Mouse (Mus musculus): Measurements from ENCODE around the gene Nxpe3. TPM values are rescaled to one million over a fixed set of nuclear protein-coding genes. Genes with fewer than 3 reads are reported as not detected.
"Not testable (repeated sequence)": the region's sequence is repeated elsewhere in the genome, so short reads cannot be mapped to it uniquely, and the experiment has no call there.

Nxpe3 gene
- polyA plus RNA-seq, 1 experiment from 2014 or later: 0.95 TPM

DNA sequence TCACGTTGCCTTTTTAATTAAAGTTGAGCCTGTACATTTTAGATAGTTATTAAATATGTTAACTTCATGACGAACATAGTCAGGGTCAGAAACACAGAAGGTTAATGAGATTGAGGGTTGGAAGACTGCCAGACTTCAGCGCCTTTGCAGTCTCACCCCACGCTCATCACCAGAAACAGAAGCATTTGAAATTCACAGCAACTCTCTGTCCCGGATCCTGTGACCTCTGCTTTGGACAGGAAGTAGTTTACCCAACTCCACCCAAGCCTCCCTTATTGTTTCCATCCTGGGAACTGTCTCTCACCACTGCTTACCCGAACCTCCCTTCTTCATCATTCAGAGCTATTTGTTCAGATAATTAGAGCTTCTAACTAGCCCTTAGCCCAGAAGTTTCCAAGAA, 19.1 kb downstream of the Nxpe3 start:
- Histone ChIP-seq H3K4me3 (no peak overlapping the region), H3K9me3 (no peaks in the 10 kb centered on the region), H3K27ac (no peak overlapping the region), H3K4me1 (peaks cover 8% of the 10 kb centered on the region; the same call in 1 of the 2 replicates), H3K36me3 (no peaks in the 10 kb centered on the region), H3K27me3 (ENCODE audit: insufficient read depth, poor library complexity, severe bottlenecking) (no peaks in the 10 kb centered on the region)
- 56% methylated on average over 6 of the region's 6 CpGs for WGBS
- DNase-seq (ENCODE audit: low spot score): no peak

DNA sequence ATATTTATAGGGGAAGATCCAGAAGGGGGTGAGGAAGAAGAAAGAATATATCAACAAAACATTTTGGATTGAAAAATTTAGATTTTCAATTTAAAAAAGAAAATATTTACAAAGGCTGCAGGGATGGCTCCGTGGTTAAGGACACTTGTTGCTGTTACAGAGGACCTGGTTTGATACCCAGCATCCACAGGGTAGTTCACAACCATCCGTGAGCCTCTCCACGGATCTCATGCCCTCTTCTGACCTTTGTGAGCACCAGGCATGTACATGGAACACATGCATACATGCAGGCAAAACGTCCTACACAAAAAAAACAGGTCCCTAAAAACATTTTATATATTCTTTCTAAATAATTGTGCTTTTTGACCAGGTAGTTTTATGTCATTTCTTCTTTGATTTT, 31.3 kb downstream of the Nxpe3 start:
- Histone ChIP-seq H3K4me3 (no peak overlapping the region), H3K27ac (no peak overlapping the region), H3K9me3 (no peaks in the 10 kb centered on the region), H3K36me3 (0 out of 2 replicates have a peak, but pooled peaks cover 6% of the 10 kb centered on the region), H3K27me3 (ENCODE audit: insufficient read depth, poor library complexity, severe bottlenecking) (no peaks in the 10 kb centered on the region), H3K4me1 (no peaks in the 10 kb centered on the region)
- 63% methylated on average over 4 of the region's 4 CpGs for WGBS
- no peak for DNase-seq (ENCODE audit: low spot score)

DNA sequence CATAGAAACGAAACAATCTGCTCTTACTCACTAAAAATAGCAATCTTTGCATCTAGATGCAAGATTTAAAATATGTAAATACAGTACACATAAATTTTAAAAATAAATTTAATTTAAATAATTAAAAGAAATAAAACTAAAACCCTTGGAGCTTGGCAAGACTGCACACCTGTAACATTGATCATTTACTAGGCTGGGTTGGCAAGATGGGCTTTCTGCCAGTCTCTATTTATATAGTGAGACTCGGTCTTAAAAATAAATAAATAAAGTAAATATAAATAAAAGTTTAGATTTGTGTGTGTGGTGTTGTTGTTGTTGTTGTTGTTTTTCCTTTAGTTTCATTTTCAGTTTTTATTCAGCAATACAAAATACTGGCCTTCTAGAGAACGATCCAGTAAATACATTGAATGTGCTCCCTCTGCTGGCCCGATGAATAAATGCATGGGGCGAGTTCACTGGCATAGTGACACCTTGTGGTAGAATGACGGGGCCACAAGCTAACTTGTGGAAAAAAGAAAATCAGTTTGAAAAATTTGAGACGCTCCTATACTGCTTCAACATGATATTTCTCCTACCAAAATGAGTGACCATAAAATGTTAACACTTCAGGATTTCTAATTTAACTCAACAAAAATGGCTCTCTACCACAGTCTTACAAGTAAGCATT, 31.8 kb downstream of the Nxpe3 start:
- Histone ChIP-seq H3K9me3 (no peaks in the 10 kb centered on the region), H3K27me3 (ENCODE audit: insufficient read depth, poor library complexity, severe bottlenecking) (no peaks in the 10 kb centered on the region), H3K4me1 (no peaks in the 10 kb centered on the region), H3K36me3 (0 out of 2 replicates have a peak, but pooled peaks cover 6% of the 10 kb centered on the region), H3K27ac (no peak overlapping the region), H3K4me3 (no peak overlapping the region)
- DNase-seq (ENCODE audit: low spot score): peak; percentile 81
- 26% methylated on average over 7 of the region's 7 CpGs for WGBS

DNA sequence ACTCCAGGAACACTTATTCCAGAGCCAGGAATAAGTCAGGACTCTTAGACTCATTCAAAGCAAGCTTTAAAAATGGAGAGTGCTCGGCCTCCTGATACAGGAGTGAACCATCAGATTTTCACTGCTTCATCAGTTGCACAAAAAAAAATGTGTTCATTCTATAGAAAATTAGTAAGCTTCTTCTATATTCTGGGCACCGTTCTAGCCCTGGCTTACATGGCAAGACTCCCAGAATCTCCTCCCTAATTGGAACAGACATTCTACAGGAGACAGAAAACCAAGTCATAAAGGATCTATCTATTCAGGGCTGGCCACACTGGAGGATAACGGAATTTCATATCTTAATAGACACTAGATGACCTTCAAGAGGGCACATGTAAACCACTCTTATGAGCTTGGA, 34.0 kb downstream of the Nxpe3 start:
- no peaks in the 10 kb centered on the region for H3K9me3 ChIP-seq
- peaks cover 12% of the 10 kb centered on the region; the same call in 1 of the 2 replicates for H3K36me3 ChIP-seq
- no peak overlapping the region for H3K4me3 ChIP-seq
- no peaks in the 10 kb centered on the region for H3K4me1 ChIP-seq
- no peaks in the 10 kb centered on the region for H3K27me3 ChIP-seq (ENCODE audit: insufficient read depth, poor library complexity, severe bottlenecking)
- no peak for DNase-seq (ENCODE audit: low spot score)
- 83% methylated on average over 3 of the region's 3 CpGs for WGBS
- H3K27ac ChIP-seq: no peak overlapping the region

DNA sequence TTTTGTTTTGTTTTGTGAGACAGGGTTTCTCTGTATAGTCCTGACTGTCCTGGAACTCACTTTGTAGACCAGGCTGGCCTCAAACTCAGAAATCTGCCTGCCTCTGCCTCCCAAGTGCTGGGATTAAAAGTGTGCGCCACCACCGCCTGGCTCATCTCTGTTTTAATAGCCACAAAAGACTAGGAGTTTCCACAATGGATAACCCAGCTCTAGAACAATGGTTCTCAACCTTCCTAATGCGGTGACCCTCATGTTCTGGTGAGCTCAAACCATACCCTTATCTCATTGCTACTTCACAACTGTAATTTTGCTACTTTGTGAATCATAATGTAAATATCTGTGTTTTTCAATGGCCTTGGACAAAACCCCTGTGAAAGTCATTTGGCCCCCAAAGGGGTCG, 35.7 kb downstream of the Nxpe3 start:
- not testable (repeated sequence) for H3K4me3 ChIP-seq; DNase-seq (ENCODE audit: low spot score); H3K4me1 ChIP-seq; H3K36me3 ChIP-seq; H3K27ac ChIP-seq; H3K27me3 ChIP-seq (ENCODE audit: insufficient read depth, poor library complexity, severe bottlenecking); H3K9me3 ChIP-seq
- 89% methylated on average over 4 of the region's 4 CpGs for WGBS

DNA sequence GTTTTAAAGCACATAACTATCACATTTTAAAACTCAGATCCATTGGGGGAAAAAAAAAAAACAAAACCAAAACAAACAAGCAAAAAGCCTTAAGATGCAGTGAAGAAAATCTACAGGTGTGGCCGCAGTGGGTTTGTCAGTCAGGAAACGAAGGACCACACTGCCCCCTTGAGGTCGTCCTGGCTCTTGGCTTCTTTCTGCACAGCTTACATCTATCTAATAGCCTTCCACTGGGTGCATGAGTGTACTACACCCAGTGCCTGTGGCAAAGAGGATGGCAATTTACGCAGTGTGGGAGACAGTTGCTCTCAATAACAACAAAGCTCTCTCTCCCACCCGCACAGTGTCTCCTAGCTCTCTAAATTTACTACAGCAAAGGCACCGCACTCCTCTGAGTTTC, 36.6 kb downstream of the Nxpe3 start:
- H3K27ac ChIP-seq: no peak overlapping the region
- WGBS: 59% methylated on average over 6 of the region's 6 CpGs
- no peak overlapping the region for H3K4me3 ChIP-seq
- DNase-seq (ENCODE audit: low spot score): no peak
- no peaks in the 10 kb centered on the region for H3K4me1 ChIP-seq
- peaks cover 9% of the 10 kb centered on the region; the same call in 1 of the 2 replicates for H3K36me3 ChIP-seq
- no peaks in the 10 kb centered on the region for H3K9me3 ChIP-seq
- no peaks in the 10 kb centered on the region for H3K27me3 ChIP-seq (ENCODE audit: insufficient read depth, poor library complexity, severe bottlenecking)

DNA sequence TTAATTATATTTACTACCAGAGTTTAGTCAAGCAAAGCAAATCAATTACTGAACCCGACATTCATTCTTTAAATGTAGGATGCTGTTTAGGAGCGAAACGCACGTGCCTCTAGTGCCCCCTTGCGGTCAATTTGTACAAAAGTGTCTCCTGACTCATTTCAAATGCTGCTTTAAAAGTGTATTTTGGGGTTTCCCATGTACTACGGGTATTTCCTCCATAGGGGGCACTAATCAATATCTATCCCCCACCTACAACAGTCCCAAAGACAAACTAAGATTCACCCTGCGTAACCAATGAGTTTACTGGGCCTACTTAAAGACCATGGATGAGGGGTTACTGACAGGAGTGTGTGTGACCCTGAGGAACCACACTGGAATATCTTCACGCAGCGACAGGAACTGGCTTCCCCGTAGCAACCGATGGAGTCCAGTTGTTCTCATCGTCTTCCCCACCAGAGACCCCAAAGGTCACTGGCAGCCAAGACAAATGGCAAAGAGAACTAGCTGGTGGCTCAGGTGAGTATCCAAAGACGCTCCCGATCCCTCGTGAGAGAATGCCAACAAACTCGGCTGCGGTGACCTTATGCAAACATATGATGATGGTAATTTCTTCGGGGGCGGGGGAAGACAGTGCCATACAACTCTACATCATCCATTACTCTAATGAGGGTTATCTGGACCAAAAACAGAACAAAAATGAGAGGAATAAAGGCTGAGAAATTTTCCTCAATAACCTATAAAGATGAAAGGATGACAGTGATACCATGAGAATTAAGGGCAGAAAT, 42.0 kb downstream of the Nxpe3 start:
- no peak overlapping the region for H3K4me3 ChIP-seq
- WGBS: 57% methylated on average over 19 of the region's 19 CpGs
- H3K27me3 ChIP-seq (ENCODE audit: insufficient read depth, poor library complexity, severe bottlenecking): no peaks in the 10 kb centered on the region
- H3K27ac ChIP-seq: no peak overlapping the region
- DNase-seq (ENCODE audit: low spot score): peak; percentile 80
- peaks cover 9% of the 10 kb centered on the region; the same call in 1 of the 2 replicates for H3K36me3 ChIP-seq
- H3K9me3 ChIP-seq: no peaks in the 10 kb centered on the region
- no peaks in the 10 kb centered on the region for H3K4me1 ChIP-seq

DNA sequence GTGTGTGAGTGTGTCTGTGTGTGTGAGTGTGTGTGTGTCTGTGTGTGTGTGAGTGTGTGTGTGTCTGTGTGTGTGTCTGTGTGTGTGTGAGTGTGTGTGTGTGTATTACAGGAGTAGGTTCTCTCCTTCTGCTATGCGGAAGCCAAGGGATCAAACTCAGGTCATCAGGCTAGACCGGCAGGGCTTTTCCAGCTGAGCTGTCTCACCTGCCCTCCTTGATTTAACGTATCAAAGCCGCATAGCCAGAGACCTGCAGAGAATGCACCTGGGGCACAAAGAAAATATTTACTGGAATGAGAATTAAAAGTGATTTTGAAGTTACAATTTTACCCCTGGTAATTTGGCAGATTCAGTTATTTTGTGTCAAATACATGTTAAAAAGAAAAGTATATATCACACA, 42.6 kb downstream of the Nxpe3 start:
- 64% methylated on average over 4 of the region's 4 CpGs for WGBS
- peaks cover 9% of the 10 kb centered on the region; the same call in 1 of the 2 replicates for H3K36me3 ChIP-seq

DNA sequence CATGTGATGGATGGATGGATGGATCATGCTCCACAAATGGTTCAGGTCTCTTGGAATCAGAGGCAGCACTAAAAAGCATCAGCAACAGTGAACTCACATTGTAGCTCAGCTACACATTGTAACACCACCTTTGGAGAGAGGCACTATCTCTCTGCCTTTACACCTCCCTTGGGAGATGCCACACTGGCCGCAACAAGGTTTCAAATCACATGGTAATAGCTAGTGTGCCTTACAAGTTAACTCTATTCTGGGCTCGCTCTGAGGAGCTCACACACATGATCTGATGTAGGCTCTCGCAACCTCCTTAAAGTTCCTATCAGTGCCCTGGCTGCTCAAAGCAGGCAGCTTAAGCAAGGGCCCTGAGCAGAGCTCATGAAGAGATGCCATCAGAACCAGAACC, 44.6 kb downstream of the Nxpe3 start:
- no peak overlapping the region for H3K4me3 ChIP-seq
- H3K36me3 ChIP-seq: peaks cover 5% of the 10 kb centered on the region; the same call in 1 of the 2 replicates
- DNase-seq (ENCODE audit: low spot score): no peak
- no peaks in the 10 kb centered on the region for H3K4me1 ChIP-seq
- WGBS: 78% methylated on average over 3 of the region's 3 CpGs
- H3K27ac ChIP-seq: no peak overlapping the region
- H3K27me3 ChIP-seq (ENCODE audit: insufficient read depth, poor library complexity, severe bottlenecking): no peaks in the 10 kb centered on the region
- H3K9me3 ChIP-seq: no peaks in the 10 kb centered on the region

More for the DNA sequence above, 42.6 kb downstream of the Nxpe3 start:
- Histone ChIP-seq H3K9me3 (no peaks in the 10 kb centered on the region), H3K27me3 (ENCODE audit: insufficient read depth, poor library complexity, severe bottlenecking) (no peaks in the 10 kb centered on the region), H3K4me3 (no peak overlapping the region), H3K27ac (no peak overlapping the region), H3K4me1 (no peaks in the 10 kb centered on the region)
- DNase-seq (ENCODE audit: low spot score): no peak

DNA sequence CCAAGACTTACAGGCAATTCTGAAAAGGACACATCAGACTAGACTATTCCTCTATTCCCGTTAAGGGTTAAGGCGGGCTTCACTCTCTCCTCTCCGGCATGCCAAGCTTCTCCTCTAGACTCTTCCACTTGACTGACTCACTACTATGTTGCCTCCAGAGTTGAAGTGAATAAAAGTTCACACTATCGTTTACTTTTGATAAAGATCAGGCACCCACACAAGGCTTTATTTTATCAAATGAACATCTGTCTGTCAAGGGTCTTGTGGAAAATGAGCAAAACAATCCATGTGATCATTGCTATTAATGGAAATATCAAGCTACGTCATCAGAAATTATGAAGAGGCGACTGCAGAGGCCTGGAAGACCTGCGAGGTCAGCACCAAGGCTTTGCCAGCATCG, 47.4 kb downstream of the Nxpe3 start:
- no peak overlapping the region for H3K27ac ChIP-seq
- H3K4me3 ChIP-seq: no peak overlapping the region
- 81% methylated on average over 8 of the region's 8 CpGs for WGBS
- no peaks in the 10 kb centered on the region for H3K9me3 ChIP-seq
- peaks cover 13% of the 10 kb centered on the region for H3K36me3 ChIP-seq
- no peaks in the 10 kb centered on the region for H3K4me1 ChIP-seq
- DNase-seq (ENCODE audit: low spot score): no peak
- no peaks in the 10 kb centered on the region for H3K27me3 ChIP-seq (ENCODE audit: insufficient read depth, poor library complexity, severe bottlenecking)

DNA sequence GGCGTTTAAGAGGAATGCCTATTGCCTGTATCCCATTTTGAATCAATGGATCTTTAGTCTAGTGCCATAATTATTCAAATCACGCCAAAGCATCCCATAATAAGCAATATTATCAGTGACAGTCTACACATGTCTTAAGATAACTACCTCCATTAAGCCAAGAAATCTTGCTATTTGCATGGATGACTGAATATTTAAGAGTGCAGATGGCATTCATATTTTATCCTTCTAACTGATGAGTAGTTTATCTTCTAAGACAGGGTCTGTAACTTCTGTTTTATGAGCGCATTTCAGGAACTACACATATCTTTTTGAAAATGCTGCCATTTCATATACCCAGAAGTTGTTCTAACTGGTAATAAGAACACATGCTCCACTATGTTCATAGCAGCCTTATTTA, 50.2 kb downstream of the Nxpe3 start:
- no peak overlapping the region for H3K4me3 ChIP-seq
- 87% methylated on average over 3 of the region's 3 CpGs for WGBS
- no peak for DNase-seq (ENCODE audit: low spot score)
- no peaks in the 10 kb centered on the region for H3K27me3 ChIP-seq (ENCODE audit: insufficient read depth, poor library complexity, severe bottlenecking)
- H3K27ac ChIP-seq: no peak overlapping the region
- no peaks in the 10 kb centered on the region for H3K9me3 ChIP-seq
- no peaks in the 10 kb centered on the region for H3K4me1 ChIP-seq
- H3K36me3 ChIP-seq: peaks cover 13% of the 10 kb centered on the region

DNA sequence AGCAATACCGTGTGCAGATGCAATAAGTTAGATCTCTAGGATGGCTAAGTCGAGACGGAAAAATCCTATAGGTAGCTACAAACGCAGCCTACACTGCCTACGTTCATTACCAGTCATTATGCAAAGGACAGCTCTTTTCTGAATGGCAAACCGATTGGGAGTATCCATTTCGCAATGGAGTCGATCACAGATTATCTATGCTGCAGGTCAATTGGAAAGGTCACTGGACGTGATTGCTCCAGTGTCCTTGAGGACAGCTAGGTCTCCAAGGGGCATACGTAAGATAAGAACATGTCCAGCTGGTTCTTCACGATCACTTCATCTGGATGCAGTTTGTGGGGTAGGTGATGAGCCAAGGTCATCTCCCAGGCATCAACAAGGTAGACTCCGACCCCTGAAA, 51.2 kb downstream of the Nxpe3 start:
- Histone ChIP-seq H3K4me1 (no peaks in the 10 kb centered on the region), H3K4me3 (no peak overlapping the region), H3K27me3 (ENCODE audit: insufficient read depth, poor library complexity, severe bottlenecking) (no peaks in the 10 kb centered on the region), H3K36me3 (peaks cover 13% of the 10 kb centered on the region), H3K9me3 (no peaks in the 10 kb centered on the region), H3K27ac (no peak overlapping the region)
- no peak for DNase-seq (ENCODE audit: low spot score)
- WGBS: 90% methylated on average over 12 of the region's 12 CpGs

DNA sequence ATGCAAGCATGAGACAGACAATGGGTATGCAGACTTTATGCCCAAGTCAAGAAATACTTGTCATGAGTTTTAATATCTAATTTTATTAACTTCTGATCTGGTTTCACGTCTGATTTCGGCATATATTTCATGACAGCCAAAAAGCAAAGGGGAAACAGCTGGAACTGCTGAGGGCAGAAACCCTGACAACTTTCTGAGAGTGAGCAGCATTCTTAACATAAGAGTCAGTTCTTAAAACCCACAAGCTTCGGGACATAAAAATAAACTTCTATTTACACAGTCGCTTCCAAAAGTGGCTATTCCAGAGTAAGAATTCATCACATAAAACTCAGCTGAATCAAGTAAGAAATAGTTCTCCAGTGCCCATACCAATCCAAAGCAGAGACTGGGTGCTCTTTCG, 52.0 kb downstream of the Nxpe3 start:
- WGBS: 83% methylated on average over 5 of the region's 5 CpGs
- H3K4me1 ChIP-seq: peaks cover 2% of the 10 kb centered on the region; the same call in 1 of the 2 replicates
- H3K27ac ChIP-seq: no peak overlapping the region
- peaks cover 13% of the 10 kb centered on the region for H3K36me3 ChIP-seq
- H3K27me3 ChIP-seq (ENCODE audit: insufficient read depth, poor library complexity, severe bottlenecking): no peaks in the 10 kb centered on the region
- DNase-seq (ENCODE audit: low spot score): no peak
- H3K4me3 ChIP-seq: no peak overlapping the region
- H3K9me3 ChIP-seq: no peaks in the 10 kb centered on the region
